Mouse (Mus musculus) left cerebral cortex, postnatal 4 days (tissue): Measurements from ENCODE around the gene D10Wsu102e. TPM values are rescaled to one million over a fixed set of nuclear protein-coding genes. Genes with fewer than 3 reads are reported as not detected.
"Not testable (repeated sequence)": the region's sequence is repeated elsewhere in the genome, so short reads cannot be mapped to it uniquely, and the experiment has no call there.

ENCODE experiments used
- DNase-seq: peaks from one replicate; pipeline ENCODE4 v3.0.0-alpha.2; 2022
- intact Hi-C: fragments of 180-260 bp; cut with DNase I; formaldehyde crosslinking; loops from one replicate; pipeline ENCODE4 v1.15.1; 2025
- total RNA-seq, 2 experiments: library from RNA; stranded (reverse); gene quantifications; 2 replicates each; pipeline ENCODE4 v1.2.3; 2021

Gene D10Wsu102e
- total RNA-seq, 2 experiments from 2014 or later = 4.1 to 5.3 TPM

- intact Hi-C loops = no loop called here
- no peak for DNase-seq
Observed at GRCm38 (mm10) chr10:83382988-83383387, 23.0 kb downstream of the D10Wsu102e start.

- no peak for DNase-seq
- intact Hi-C loops = no loop called here
Observed at GRCm38 (mm10) chr10:83383863-83384262, 23.8 kb downstream of the D10Wsu102e start.

GRCm38 (mm10) chr10:83384456-83385215 lies 24.6 kb downstream of the D10Wsu102e start:
- intact Hi-C loops = no loop called here
- no peak for DNase-seq

- intact Hi-C loops = no loop called here
- no peak for DNase-seq
Observed at GRCm38 (mm10) chr10:83385330-83385910, 25.4 kb downstream of the D10Wsu102e start.

- intact Hi-C loops = no loop called here
- no peak for DNase-seq
Observed at GRCm38 (mm10) chr10:83397336-83397735, 37.3 kb downstream of the D10Wsu102e start.

- DNase-seq, intact Hi-C loops: not testable (repeated sequence)
Observed at GRCm38 (mm10) chr10:83400896-83401295, 40.9 kb downstream of the D10Wsu102e start.

GRCm38 (mm10) chr10:83405031-83405430 lies 45.0 kb downstream of the D10Wsu102e start:
- intact Hi-C loops = no loop called here
- DNase-seq = peak; percentile 8

- intact Hi-C loops = no loop called here
Observed at GRCm38 (mm10) chr10:83405711-83406110, 45.7 kb downstream of the D10Wsu102e start.

GRCm38 (mm10) chr10:83407141-83407540 lies 47.1 kb downstream of the D10Wsu102e start:
- intact Hi-C loops = no loop called here
- DNase-seq = no peak

More at GRCm38 (mm10) chr10:83405711-83406110, 45.7 kb downstream of the D10Wsu102e start:
- DNase-seq = no peak

GRCm38 (mm10) chr10:83418466-83418865 lies 58.4 kb downstream of the D10Wsu102e start:
- DNase-seq, intact Hi-C loops: not testable (repeated sequence)

- intact Hi-C loops = no loop called here
- DNase-seq = no peak
Observed at GRCm38 (mm10) chr10:83448582-83448981, 88.6 kb downstream of the D10Wsu102e start.

GRCm38 (mm10) chr10:83457531-83457930 lies 97.5 kb downstream of the D10Wsu102e start:
- intact Hi-C loops = no loop called here
- no peak for DNase-seq

GRCm38 (mm10) chr10:83475226-83475625 lies 115.2 kb downstream of the D10Wsu102e start:
- intact Hi-C loops = no loop called here
- DNase-seq = no peak

- intact Hi-C loops = no loop called here
- no peak for DNase-seq
Observed at GRCm38 (mm10) chr10:83477286-83477685, 117.3 kb downstream of the D10Wsu102e start.

- no peak for DNase-seq
- intact Hi-C loops = loop anchor here (10.0 kb wide), 1 partner anchor 126 kb away; the partner anchor contains the start of gene D10Wsu102e
Observed at GRCm38 (mm10) chr10:83490506-83490905, 130.5 kb downstream of the D10Wsu102e start.

GRCm38 (mm10) chr10:83497321-83497720 lies 137.3 kb downstream of the D10Wsu102e start:
- DNase-seq = no peak
- intact Hi-C loops = loop anchor here (10.0 kb wide), 1 partner anchor 133 kb away; the partner anchor contains the start of gene D10Wsu102e

- intact Hi-C loops = no loop called here
- peak; percentile 6 for DNase-seq
Observed at GRCm38 (mm10) chr10:83508962-83509660, 149.1 kb downstream of the D10Wsu102e start.

- DNase-seq = no peak
- intact Hi-C loops = no loop called here
Observed at GRCm38 (mm10) chr10:83511304-83511703, 151.3 kb downstream of the D10Wsu102e start.

GRCm38 (mm10) chr10:83513736-83514135 lies 153.7 kb downstream of the D10Wsu102e start:
- intact Hi-C loops = no loop called here
- DNase-seq = no peak

GRCm38 (mm10) chr10:83520990-83521389 lies 161.0 kb downstream of the D10Wsu102e start:
- intact Hi-C loops = no loop called here
- no peak for DNase-seq

- DNase-seq, intact Hi-C loops: not testable (repeated sequence)
Observed at GRCm38 (mm10) chr10:83524238-83524637, 164.2 kb downstream of the D10Wsu102e start.
